Comparison of ENCODE assay signal across 15 mouse cellular contexts in genomic region chr10:84571052-84571639, GRCm38 (mm10). TPM values are rescaled to one million over a fixed set of nuclear protein-coding genes. Genes with fewer than 3 reads are reported as not detected.
DNase-seq lines count a peak whose midpoint lies in the region; TF ChIP-seq lines count a peak whose summit lies in the region.
"Had no signal": no experiment of that assay in that cellular context is flagged by ENCODE, and none has a peak within 500 bp of the region (broad histone marks: within the 10 kb centered on the region; RNA-seq: fewer than 3 reads in every experiment).

No protein-coding gene starts in this region.

- peak overlapping the region; percentile 72 for H3K27ac ChIP-seq in bone marrow macrophage, adult 2 months (ENCODE audit: insufficient read depth, low read depth, low read length)
- H3K27ac ChIP-seq: forebrain, embryonic 13.5 days; hindbrain, embryonic 14.5 days had no signal

- peak; percentile 33 for DNase-seq in adrenal gland, adult 2 months
- DNase-seq in adrenal gland, adult 8-10 months = no peak
- peak; percentile 19 for DNase-seq in A20 (ENCODE audit: low read depth, low spot score)
- peak; percentile 26 for DNase-seq in naive thymus-derived CD4-positive, alpha-beta T cell, adult 2 months (ENCODE audit: low read depth)
- no peak for DNase-seq in layer of hippocampus, postnatal 14 days (ENCODE audit: low spot score in 2 of 2)
- DNase-seq in c-Kit-positive CD71-positive TER-119-positive erythroid progenitor cells, embryonic 14.5 days (ENCODE audit: low spot score) = no peak
- DNase-seq: adrenal gland, postnatal 25 days; cerebellum, postnatal 14 days; gastrocnemius, postnatal 36 days; kidney, postnatal 10 days; thymus, postnatal 25 days had no signal

- TF ChIP-seq CTCF in bone marrow macrophage, adult 2 months (IDR thresholded peaks at IDR 0.05; ENCODE audit: low read depth, low read length) = no peak

- peaks cover 37% of the 10 kb centered on the region for H3K4me1 ChIP-seq in bone marrow macrophage, adult 2 months (ENCODE audit: control insufficient read depth, insufficient read depth, low read length)

- no peak overlapping the region for H3K4me3 ChIP-seq in bone marrow macrophage, adult 2 months (ENCODE audit: insufficient read depth, low read length)
- H3K4me3 ChIP-seq: forebrain, embryonic 13.5 days; megakaryocyte, embryonic 14.5 days had no signal

- no peak for TF ChIP-seq POLR2A in bone marrow macrophage, adult 2 months (IDR thresholded peaks at IDR 0.05; ENCODE audit: borderline replicate concordance, low read depth, low read length)

RNA-seq across cellular contexts. Expression of gene Tcp11l2, which starts 5.3 kb away (rescaled TPM):
- total RNA-seq in adrenal gland, adult 2 months (2021) = 10 to 100 TPM; 35.0 to 41.7 TPM
- 35.9 and 48.1 TPM in 2 replicates for polyA plus RNA-seq in adrenal gland, adult 2 months (2012; rRNA removed)
- 10 to 100 TPM; 45.8 to 51.1 (median 48.8) TPM for total RNA-seq in adrenal gland, adult 8-10 months (2022)
- 53.1 and 57.5 TPM in 2 replicates for polyA plus RNA-seq in bone marrow macrophage, adult 2 months (2012; ENCODE audit: insufficient read depth, insufficient read length, missing spikeins)
- 10 to 100 TPM; 24.5 to 25.2 TPM for total RNA-seq in layer of hippocampus, postnatal 14 days (2021)

RNA-seq across cellular contexts. Expression of gene Ckap4, which starts 37.3 kb away (rescaled TPM):
- total RNA-seq in adrenal gland, adult 2 months (2021) = 10 to 100 TPM; 24.5 to 44.7 TPM
- 20.8 and 29.3 TPM in 2 replicates for polyA plus RNA-seq in adrenal gland, adult 2 months (2012; rRNA removed)
- 10 to 100 TPM; 27.5 to 33.1 (median 29.3) TPM for total RNA-seq in adrenal gland, adult 8-10 months (2022)
- polyA plus RNA-seq in bone marrow macrophage, adult 2 months (2012; ENCODE audit: insufficient read depth, insufficient read length, missing spikeins) = 19.2 and 19.9 TPM in 2 replicates
- 10 to 100 TPM; 25.3 to 26.8 TPM for total RNA-seq in layer of hippocampus, postnatal 14 days (2021)

RNA-seq across cellular contexts. Expression of gene Polr3b, which starts 50.9 kb away (rescaled TPM):
- 10 to 100 TPM; 23.1 to 28.0 TPM for total RNA-seq in adrenal gland, adult 2 months (2021)
- 2.0 and 2.3 TPM in 2 replicates for polyA plus RNA-seq in adrenal gland, adult 2 months (2012; rRNA removed)
- total RNA-seq in adrenal gland, adult 8-10 months (2022) = 10 to 100 TPM; 27.4 to 32.3 (median 31.2) TPM
- polyA plus RNA-seq in bone marrow macrophage, adult 2 months (2012; ENCODE audit: insufficient read depth, insufficient read length, missing spikeins) = 11.1 and 15.4 TPM in 2 replicates
- 10 to 100 TPM; 12.9 to 14.5 TPM for total RNA-seq in layer of hippocampus, postnatal 14 days (2021)

Comparison
In these comparisons a context has a peak if more than half of its experiments do, and no peak if none do; other contexts are left out.
1. DNase-seq: peak in adrenal gland, adult 2 months (single experiment), A20 (single experiment) and naive thymus-derived CD4-positive, alpha-beta T cell, adult 2 months (single experiment); none in adrenal gland, adult 8-10 months (single experiment), layer of hippocampus, postnatal 14 days (0 of 2) and c-Kit-positive CD71-positive TER-119-positive erythroid progenitor cells, embryonic 14.5 days (single experiment).